Mouse (Mus musculus) thymus, adult 2 months (tissue): Measurements from ENCODE around the gene Nfia.

Experiments used
- CTCF ChIP-seq: fragments of 200-500 bp; IDR thresholded peaks from 2 replicates; pipeline ENCODE4 v1.5.1; 2012; ENCODE audit warnings: mild to moderate bottlenecking, control low read depth, low read length, moderate library complexity, borderline replicate concordance; ENCODE audit not compliant: control insufficient read depth, poor library complexity, insufficient read depth; ENCODE audit errors: extremely low read depth
- POLR2A ChIP-seq: fragments of 200-500 bp; IDR thresholded peaks from 2 replicates; pipeline ENCODE4 v1.6.1; 2012; ENCODE audit warnings: mild to moderate bottlenecking, low read length, control low read depth, moderate library complexity; ENCODE audit not compliant: control insufficient read depth, poor library complexity, insufficient read depth; ENCODE audit errors: extremely low read depth

- TF ChIP-seq CTCF (no peak), POLR2A (no peak)
Measured at GRCm38 (mm10) chr4:98109911-98110310, 337.4 kb downstream of the Nfia start.
